Comparison of ENCODE assay signal across 12 mouse cellular contexts in genomic region chr10:121395542-121396176, GRCm38 (mm10). TPM values are rescaled to one million over a fixed set of nuclear protein-coding genes. Genes with fewer than 3 reads are reported as not detected.
DNase-seq lines count a peak whose midpoint lies in the region; ATAC-seq and TF ChIP-seq lines count a peak whose summit lies in the region.
"Had no signal": no experiment of that assay in that cellular context is flagged by ENCODE, and none has a peak within 500 bp of the region (broad histone marks: within the 10 kb centered on the region; RNA-seq: fewer than 3 reads in every experiment).

No protein-coding gene starts in this region.

- H3K4me1 ChIP-seq in lung, embryonic 14.5 days (ENCODE audit: insufficient read depth), result peaks cover 8% of the 10 kb centered on the region; the same call in 1 of the 2 replicates

- H3K9me3 ChIP-seq in lung, embryonic 14.5 days (ENCODE audit: low read depth, low read length), result no peaks in the 10 kb centered on the region

- TF ChIP-seq CTCF in lung, embryonic 14.5 days (IDR thresholded peaks at IDR 0.05; ENCODE audit: low read depth), result no peak

- no peak overlapping the region for H3K4me3 ChIP-seq in lung, embryonic 14.5 days (ENCODE audit: low read depth, low read length)
- H3K4me3 ChIP-seq: left cerebral cortex, adult 2 months had no signal

- 71% methylated on average over 20 of the region's 20 CpGs for WGBS in lung, embryonic 14.5 days

- H3K36me3 ChIP-seq in lung, embryonic 14.5 days (ENCODE audit: insufficient read depth), result peaks cover 50% of the 10 kb centered on the region

- no peak overlapping the region for H3K9ac ChIP-seq in lung, embryonic 14.5 days
- H3K9ac ChIP-seq: liver, postnatal 0 days had no signal

- ATAC-seq in lung, embryonic 14.5 days (ENCODE audit: insufficient read depth), result no peak
- ATAC-seq: activated CD4-positive, CD25-positive, alpha-beta regulatory T cell, adult 4 months; hindbrain, postnatal 0 days; liver, postnatal 0 days had no signal

- DNase-seq in gastrocnemius, postnatal 10 days, result peak; percentile 45
- no peak for DNase-seq in gastrocnemius, adult 18-20 months (ENCODE audit: low spot score)
- peak; percentile 19 to 27 for DNase-seq in kidney, adult 8-10 months
- no peak for DNase-seq in kidney, postnatal 10 days
- DNase-seq in ZHBTc4 (ENCODE audit: low read depth, low spot score), result peak; percentile 78
- peak; percentile 39 for DNase-seq in lung, embryonic 14.5 days
- no peak for DNase-seq in cerebellum, postnatal 14 days
- DNase-seq: cerebellum, adult 9-11 months; liver, postnatal 0 days had no signal

- no peaks in the 10 kb centered on the region for H3K27me3 ChIP-seq in lung, embryonic 14.5 days (ENCODE audit: insufficient read depth, low read length)

- no peak overlapping the region for H3K4me2 ChIP-seq in lung, embryonic 14.5 days

- no peak overlapping the region for H3K27ac ChIP-seq in lung, embryonic 14.5 days (ENCODE audit: low read depth)
- H3K27ac ChIP-seq: hindbrain, postnatal 0 days; left cerebral cortex, adult 2 months had no signal

RNA-seq across cellular contexts. Expression of gene Gns, which starts 30.8 kb away (rescaled TPM):
- total RNA-seq in gastrocnemius, postnatal 10 days (2021), result 10 to 100 TPM; 43.5 to 57.5 TPM
- total RNA-seq in gastrocnemius, adult 18-20 months (2021), result 10 to 100 TPM; 26.8 to 29.2 TPM
- polyA plus RNA-seq in lung, embryonic 14.5 days (2014; fragmentation: Nextera tagmentation; extraction: Ambion mirVana), result 46.9 and 47.0 TPM in 2 replicates

RNA-seq across cellular contexts. Expression of gene Tbc1d30, which starts 44.6 kb away (rescaled TPM):
- under 1 TPM; 0.86 to 0.87 TPM for total RNA-seq in gastrocnemius, postnatal 10 days (2021)
- total RNA-seq in gastrocnemius, adult 18-20 months (2021), result under 1 TPM; 0.17 to 0.48 TPM
- polyA plus RNA-seq in lung, embryonic 14.5 days (2014; fragmentation: Nextera tagmentation; extraction: Ambion mirVana), result 1.7 and 2.5 TPM in 2 replicates

Comparison
In these comparisons a context has a peak if more than half of its experiments do, and no peak if none do; other contexts are left out.
1. DNase-seq: peak in gastrocnemius, postnatal 10 days (single experiment), kidney, adult 8-10 months (2 of 2), ZHBTc4 (single experiment) and lung, embryonic 14.5 days (single experiment); none in gastrocnemius, adult 18-20 months (single experiment), kidney, postnatal 10 days (single experiment) and cerebellum, postnatal 14 days (0 of 2).